Mouse (Mus musculus) left cerebral cortex, postnatal 10 days (tissue): Measurements from ENCODE around the gene Aspdh. TPM values are rescaled to one million over a fixed set of nuclear protein-coding genes. Genes with fewer than 3 reads are reported as not detected.

Experiments
- DNase-seq, 2 experiments: peaks; one replicate each; pipeline ENCODE4 v3.0.0; 2021 to 2022; ENCODE audit warnings: low spot score in 2 of 2, mixed read lengths in 1 of 2; ENCODE audit errors: extremely low spot score in 1 of 2
- intact Hi-C: fragments of 180-260 bp; cut with DNase I; formaldehyde crosslinking; loops from one replicate; pipeline ENCODE4 v1.15.1; 2025
- microRNA-seq: library from miRNA; unstranded; fragments of <30 nt; microRNA quantifications from one replicate; pipeline ENCODE4 v1.2.0, GENCODE M21; 2022
- total RNA-seq, 2 experiments: library from RNA; stranded (reverse); gene quantifications; 2 replicates each; pipeline ENCODE4 v1.2.3; 2021

Aspdh gene
- total RNA-seq, 2 experiments from 2014 or later: 14.7 to 18.0 TPM

- intact Hi-C loops: no loop called here
- DNase-seq: peak in 1 of 2 experiments; percentile 26
Measured at GRCm38 (mm10) chr7:44492166-44492826, 27.1 kb downstream of the Aspdh start.

- intact Hi-C loops: loop anchor here (5.0 kb wide), 1 partner anchor 58 kb away; the partner anchor contains the start of gene Nr1h2
- no peak for DNase-seq
Measured at GRCm38 (mm10) chr7:44494681-44495080, 29.5 kb downstream of the Aspdh start.

- no peak for DNase-seq
- intact Hi-C loops: loop anchor here (5.0 kb wide), 1 partner anchor 57 kb away; the partner anchor contains the start of gene Nr1h2
Measured at GRCm38 (mm10) chr7:44495086-44495485, 29.9 kb downstream of the Aspdh start.

GRCm38 (mm10) chr7:44495992-44496770 lies 31.0 kb downstream of the Aspdh start, which contains the start of the genes Emc10 and Fam71e1:
Emc10 (minus strand) TSS chr7:44496529.
Fam71e1 (plus strand) TSS chr7:44496581.
- peak; percentile 98 for DNase-seq
- intact Hi-C loops: loop anchor here (5.0 kb wide), 1 partner anchor 56 kb away; the partner anchor contains the start of gene Nr1h2

GRCm38 (mm10) chr7:44496771-44497109 lies 31.5 kb downstream of the Aspdh start:
- DNase-seq: no peak
- intact Hi-C loops: loop anchor here (5.0 kb wide), 1 partner anchor 56 kb away; the partner anchor contains the start of gene Nr1h2

- DNase-seq: no peak
- intact Hi-C loops: loop anchor here (5.0 kb wide), 1 partner anchor 55 kb away; the partner anchor contains the start of gene Nr1h2
Measured at GRCm38 (mm10) chr7:44497361-44498055, 32.3 kb downstream of the Aspdh start.

GRCm38 (mm10) chr7:44498922-44499321 lies 33.7 kb downstream of the Aspdh start:
- intact Hi-C loops: loop anchor here (5.0 kb wide), 1 partner anchor 53 kb away; the partner anchor contains the start of gene Nr1h2
- no peak for DNase-seq

- intact Hi-C loops: loop anchor here (5.0 kb wide), 1 partner anchor 152 kb away; no protein-coding TSS in a partner anchor
- no peak for DNase-seq
Measured at GRCm38 (mm10) chr7:44500046-44500445, 34.9 kb downstream of the Aspdh start.

GRCm38 (mm10) chr7:44501563-44502115 lies 36.4 kb downstream of the Aspdh start:
- DNase-seq: peak in 1 of 2 experiments; percentile 80
- intact Hi-C loops: loop anchor here (5.0 kb wide), 1 partner anchor 151 kb away; no protein-coding TSS in a partner anchor

- intact Hi-C loops: no loop called here
- no peak for DNase-seq
Measured at GRCm38 (mm10) chr7:44507491-44507890, 42.3 kb downstream of the Aspdh start.

Small RNA genes within 50 kb of the gene (microRNA-seq; reads per million reads assigned to microRNA genes)
- gene Mir7052: 4.3 reads per million, percentile 15 among the genes with 10 or more reads in this experiment

Other genes starting within 250 kb of the Aspdh start
- not detected for gene Klk1b5, start 249.4 kb upstream of the Aspdh start, total RNA-seq
- gene Klk1, start 240.0 kb upstream of the Aspdh start, total RNA-seq: not detected
- gene Gm36864, start 229.2 kb upstream of the Aspdh start, total RNA-seq: not detected
- under 1 TPM; 0.91 to 0.94 TPM for gene 1700028J19Rik, start 218.7 kb upstream of the Aspdh start, total RNA-seq
- 100 to 1,000 TPM; 116 to 119 TPM for gene 2410002F23Rik, start 218.7 kb upstream of the Aspdh start, total RNA-seq
- gene Acp4, start 208.0 kb upstream of the Aspdh start, total RNA-seq: not detected
- not detected for gene Gm15517, start 203.9 kb upstream of the Aspdh start, total RNA-seq
- gene Clec11a, start 158.5 kb upstream of the Aspdh start, total RNA-seq: 1 to 10 TPM; 2.5 to 2.8 TPM
- gene Shank1, start 155.1 kb upstream of the Aspdh start, total RNA-seq: 100 to 1,000 TPM; 423 to 432 TPM
- 10 to 100 TPM; 77.1 to 78.3 TPM for gene Syt3, start 81.3 kb upstream of the Aspdh start, total RNA-seq
- 1 to 10 TPM; 2.1 to 2.9 TPM for gene 1700008O03Rik, start 79.6 kb upstream of the Aspdh start, total RNA-seq
- 100 to 1,000 TPM; 311 to 323 TPM for gene Lrrc4b, start 36.4 kb upstream of the Aspdh start, total RNA-seq
- 10 to 100 TPM; 36.3 to 37.4 TPM for gene Josd2, start 2.6 kb downstream of the Aspdh start, total RNA-seq
- 100 to 1,000 TPM; 143 to 144 TPM for gene Emc10, start 31.1 kb downstream of the Aspdh start, total RNA-seq
- gene Fam71e1, start 31.2 kb downstream of the Aspdh start, total RNA-seq: 10 to 100 TPM; 24.4 to 26.8 TPM
- gene Mybpc2, start 59.3 kb downstream of the Aspdh start, total RNA-seq: under 1 TPM; 0.09 to 0.53 TPM
- under 1 TPM in 1 of 2 experiments, not detected in 1; 0.13 TPM for gene Spib, start 66.7 kb downstream of the Aspdh start, total RNA-seq
- gene Pold1, start 83.5 kb downstream of the Aspdh start, total RNA-seq: 1 to 10 TPM; 6.9 to 7.2 TPM
- gene Nr1h2, start 88.6 kb downstream of the Aspdh start, total RNA-seq: 10 to 100 TPM; 49.6 to 53.6 TPM
- under 1 TPM in 1 of 2 experiments, not detected in 1; 0.32 TPM for gene Napsa, start 107.0 kb downstream of the Aspdh start, total RNA-seq
- 10 to 100 TPM; 48.5 to 55.4 TPM for gene Kcnc3, start 125.3 kb downstream of the Aspdh start, total RNA-seq
- gene Myh14, start 205.5 kb downstream of the Aspdh start, total RNA-seq: 1 to 10 TPM; 9.1 to 9.7 TPM
- gene Izumo2, start 243.4 kb downstream of the Aspdh start, total RNA-seq: not detected